Mouse (Mus musculus): ENCODE measurements around the gene Dbndd2.
A peak's percentile ranks its signal among the peaks of the same experiment; 100 is the strongest.

Dbndd2 gene

GRCm38 (mm10) chr2:164500511-164500910 lies 14.6 kb downstream of the Dbndd2 start:
- DNase-seq (ENCODE audit: low spot score in 2 of 2): no peak

- DNase-seq (ENCODE audit: low spot score in 2 of 2): no peak
Measured at GRCm38 (mm10) chr2:164504919-164505318, 19.0 kb downstream of the Dbndd2 start.

GRCm38 (mm10) chr2:164505619-164506347 lies 19.9 kb downstream of the Dbndd2 start:
- DNase-seq (ENCODE audit: low spot score in 2 of 2): no peak

DNA sequence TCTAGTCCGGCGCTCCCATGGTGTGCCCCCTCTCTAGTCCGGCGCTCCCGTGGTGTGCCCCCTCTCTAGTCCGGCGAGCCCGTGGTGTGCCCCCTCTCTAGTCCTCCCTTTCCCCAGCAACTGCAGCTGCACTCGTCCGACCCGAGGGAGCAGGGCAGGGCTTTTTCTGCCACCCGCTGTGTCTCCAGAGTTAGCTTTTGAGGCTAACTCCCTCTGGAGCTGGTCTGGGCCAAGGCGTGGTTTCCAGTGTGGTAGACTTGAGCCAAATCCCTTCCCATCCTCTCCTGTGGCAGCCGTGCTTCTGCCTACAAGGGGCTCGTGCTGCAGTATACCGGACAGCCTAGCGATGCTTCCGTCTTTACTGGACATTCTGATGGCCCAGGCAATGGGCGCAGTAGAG lies 21.9 kb downstream of the Dbndd2 start:
- DNase-seq (ENCODE audit: low spot score in 2 of 2): no peak

DNA sequence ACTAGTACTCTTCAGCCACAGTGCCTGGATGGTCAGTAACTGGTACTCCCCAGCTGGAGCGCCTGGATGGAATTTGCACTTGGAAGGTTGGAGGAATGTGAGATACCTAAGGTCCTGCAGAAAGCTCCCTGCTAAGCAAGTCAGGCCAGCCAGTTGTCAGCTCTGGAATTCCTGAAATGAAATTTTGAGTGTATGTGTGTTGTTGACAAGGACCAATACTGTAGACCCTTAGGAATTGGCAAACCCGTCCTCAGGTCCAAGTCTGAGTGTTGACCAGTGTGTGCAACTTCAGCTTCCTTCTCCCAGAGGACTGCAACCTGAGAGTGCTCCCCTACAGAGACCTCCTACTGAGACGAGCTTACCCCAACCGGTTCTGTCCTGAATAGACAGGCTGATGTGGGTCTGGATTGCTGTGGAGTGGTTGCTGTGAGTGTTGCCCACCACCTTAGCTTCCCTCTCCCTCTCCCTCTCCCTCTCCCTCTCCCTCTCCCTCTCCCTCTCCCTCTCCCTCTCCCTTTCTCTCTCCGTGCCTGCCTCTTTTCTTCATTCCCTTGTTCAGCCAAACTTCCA lies 24.8 kb downstream of the Dbndd2 start:
- no peak for DNase-seq (ENCODE audit: low spot score in 2 of 2)

DNA sequence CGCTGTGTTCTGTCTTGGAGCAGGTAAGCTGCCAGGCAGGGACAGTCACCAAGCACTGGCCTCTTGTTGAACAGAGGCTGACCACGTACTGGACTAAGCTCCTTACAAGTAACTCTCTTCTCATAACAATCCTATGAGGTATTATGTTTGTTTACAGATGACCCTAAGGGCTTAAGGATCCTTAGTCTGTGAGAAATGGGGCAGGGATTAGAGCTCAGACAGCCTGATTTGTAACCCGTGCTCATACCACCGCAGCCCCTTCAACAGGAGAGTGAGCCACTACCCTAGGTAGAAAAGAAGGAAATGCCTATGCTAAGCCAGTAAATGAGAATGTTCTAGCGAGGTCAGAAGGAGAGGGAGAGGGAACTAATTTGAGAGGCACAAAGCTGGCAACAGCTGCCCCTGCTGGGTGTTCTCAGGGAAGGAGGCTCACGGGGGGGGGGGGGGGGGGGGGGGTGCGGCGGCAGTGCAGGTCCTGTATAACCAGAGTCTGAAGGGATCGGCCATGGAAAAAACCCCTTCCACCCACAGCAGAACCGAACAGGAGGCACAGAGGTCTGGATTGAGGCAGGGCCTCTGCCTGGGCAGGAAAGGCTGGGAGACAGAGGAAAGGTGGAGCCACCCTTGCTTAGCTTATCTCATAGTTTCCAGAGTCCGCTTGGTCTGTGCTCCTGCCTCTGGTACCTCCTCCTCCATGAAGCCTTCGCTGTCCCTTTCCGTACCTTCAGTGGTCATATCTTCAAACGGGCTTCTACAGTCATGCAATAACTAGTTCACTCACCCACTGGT lies 26.4 kb downstream of the Dbndd2 start:
- DNase-seq (ENCODE audit: low spot score in 2 of 2): no peak

GRCm38 (mm10) chr2:164513389-164513788 lies 27.5 kb downstream of the Dbndd2 start:
- DNase-seq (ENCODE audit: low spot score in 2 of 2): no peak

GRCm38 (mm10) chr2:164514916-164515315 lies 29.0 kb downstream of the Dbndd2 start:
- DNase-seq (ENCODE audit: low spot score in 2 of 2): no peak

DNA sequence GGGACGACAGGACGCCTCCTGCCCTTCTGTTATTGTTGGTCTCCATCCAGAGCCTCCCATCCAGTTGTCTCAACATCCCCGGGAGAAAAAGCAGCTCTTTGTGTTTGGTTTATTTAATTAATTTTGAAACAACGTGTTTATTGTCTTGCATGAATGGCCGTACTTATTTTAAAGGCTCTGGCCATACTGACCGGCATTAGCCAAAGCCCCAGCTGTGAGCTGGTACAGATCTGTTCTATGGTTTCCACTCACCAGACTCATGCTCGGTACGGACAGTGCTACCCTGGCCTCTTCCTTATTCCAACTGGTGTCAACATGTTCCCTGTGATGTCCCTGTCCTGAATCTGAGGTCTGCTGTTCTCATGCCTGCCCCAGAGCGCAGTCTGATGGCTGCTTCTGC lies 30.0 kb downstream of the Dbndd2 start:
- no peak for DNase-seq (ENCODE audit: low spot score in 2 of 2)

DNA sequence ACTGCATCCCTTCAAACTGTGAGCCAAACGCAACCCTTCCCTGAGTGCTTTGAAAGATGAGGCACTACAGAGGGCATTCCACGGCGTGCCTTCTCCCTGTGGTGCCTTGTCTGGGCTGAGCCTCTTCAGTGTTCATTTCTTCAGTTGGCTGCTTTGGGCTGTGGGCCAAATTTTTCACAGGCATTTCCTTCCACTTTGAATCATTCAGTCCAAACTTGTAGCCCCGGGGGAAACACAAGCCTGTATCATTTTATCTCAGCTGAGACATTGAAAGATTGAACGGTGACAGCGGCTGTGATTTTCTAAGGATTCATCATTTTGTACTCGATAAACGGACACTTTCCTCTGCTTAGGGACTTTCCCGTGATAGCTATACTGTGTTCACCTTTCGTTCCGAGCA lies 30.7 kb downstream of the Dbndd2 start:
- no peak for DNase-seq (ENCODE audit: low spot score in 2 of 2)

DNA sequence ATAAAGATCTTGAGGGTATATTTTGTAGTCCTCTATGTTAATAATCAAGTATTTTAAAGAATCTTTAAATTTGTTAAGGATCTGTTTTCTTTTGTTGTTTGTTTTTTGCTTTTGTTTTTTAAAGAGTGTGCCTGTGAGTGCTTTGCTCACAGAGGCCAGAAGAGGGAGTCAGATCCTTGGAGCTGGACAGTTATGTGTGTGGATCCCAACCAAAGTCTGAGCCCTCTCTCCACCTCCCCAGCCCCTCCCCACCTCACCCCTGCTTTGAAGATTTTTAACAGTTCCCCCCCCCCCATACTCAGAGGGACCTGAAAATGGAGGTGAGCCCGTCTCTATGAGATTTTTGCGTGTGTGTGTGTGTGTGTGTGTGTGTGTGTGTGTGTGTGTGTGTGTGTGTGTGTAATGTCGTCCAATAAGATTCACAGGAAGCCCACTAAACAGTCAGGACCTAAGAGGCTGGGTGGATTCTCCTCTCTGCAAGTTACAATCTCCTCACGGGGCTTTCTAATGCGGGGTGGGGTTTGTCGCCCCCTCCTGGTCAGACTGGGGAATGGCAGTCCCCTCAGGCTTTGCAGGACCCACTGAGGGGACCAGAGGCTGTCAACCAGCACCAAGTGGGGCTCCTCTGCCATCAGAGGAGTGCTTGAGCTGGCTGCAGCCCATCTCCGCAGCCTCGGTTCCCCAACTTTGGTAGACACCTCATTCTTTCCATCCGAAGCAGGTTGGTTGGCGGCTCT lies 31.7 kb downstream of the Dbndd2 start:
- peak in 1 of 2 experiments; percentile 49 for DNase-seq (ENCODE audit: low spot score in 2 of 2)

DNA sequence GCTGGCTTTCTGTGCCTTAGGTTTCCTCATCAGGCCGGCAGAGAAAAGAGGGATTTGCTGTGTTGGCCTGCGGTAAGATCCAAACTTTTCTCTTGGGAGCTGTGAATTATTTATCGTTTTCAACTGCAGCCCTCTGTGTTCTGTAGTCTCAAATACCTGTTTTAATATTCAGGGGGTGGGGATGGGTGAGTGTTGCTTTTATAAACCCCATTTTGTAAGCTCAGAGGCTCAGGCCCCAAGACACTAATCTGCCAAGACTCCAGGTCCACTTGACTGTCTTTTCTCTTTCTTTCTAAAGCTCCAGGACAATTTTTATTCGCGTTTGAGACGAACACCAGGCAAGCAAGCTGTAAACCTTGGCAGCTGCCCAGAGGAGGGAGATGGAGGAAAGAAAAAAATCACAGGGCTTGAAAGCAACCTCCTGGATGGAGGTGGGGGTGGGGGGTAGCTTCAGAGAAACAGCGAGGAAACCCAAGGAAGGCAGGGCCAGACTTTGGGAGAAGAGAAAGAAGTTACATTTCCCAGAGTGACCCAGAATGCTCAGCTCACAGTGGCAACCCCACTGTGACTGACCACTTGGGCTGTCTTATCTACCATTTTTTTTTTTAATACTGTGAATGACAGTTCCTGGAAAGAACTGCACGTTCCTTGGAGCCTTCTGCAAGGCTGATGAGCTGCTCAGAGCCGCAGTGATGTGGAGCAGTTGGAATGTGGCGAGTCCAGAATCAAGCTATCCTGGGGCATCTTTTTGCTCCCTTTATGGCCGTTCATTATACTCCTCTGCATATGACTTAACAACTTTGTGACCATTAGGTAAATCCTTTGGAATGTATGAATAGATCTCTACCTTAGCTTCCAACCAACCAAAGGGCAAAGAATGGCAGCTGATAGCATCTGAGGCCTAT lies 32.6 kb downstream of the Dbndd2 start:
- no peak for DNase-seq (ENCODE audit: low spot score in 2 of 2)

- no peak for DNase-seq (ENCODE audit: low spot score in 2 of 2)
Measured at GRCm38 (mm10) chr2:164519171-164519526, 33.2 kb downstream of the Dbndd2 start.

DNA sequence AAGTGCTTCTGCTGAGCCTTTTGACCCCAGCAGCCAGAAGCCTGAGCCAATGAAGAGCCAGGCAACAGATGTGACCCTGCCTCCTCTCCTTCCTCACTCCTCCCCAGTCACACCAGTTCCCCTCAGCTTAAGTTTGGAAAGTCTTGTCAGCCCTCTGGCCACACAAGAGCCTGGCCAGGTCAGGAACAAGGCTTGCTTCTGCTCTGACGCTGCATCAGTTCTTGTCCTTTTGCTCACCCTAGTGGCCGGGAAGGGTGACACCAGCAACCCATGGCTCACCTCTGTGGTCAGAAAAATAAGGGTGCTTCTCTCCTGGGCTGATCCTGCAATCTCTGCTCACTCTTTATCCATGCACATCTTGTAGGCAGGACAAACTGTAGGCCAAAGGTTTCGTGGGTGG lies 34.9 kb downstream of the Dbndd2 start:
- no peak for DNase-seq (ENCODE audit: low spot score in 2 of 2)

- peak; percentile 21 to 37 for DNase-seq (ENCODE audit: low spot score in 2 of 2)
Measured at GRCm38 (mm10) chr2:164521841-164522240, 35.9 kb downstream of the Dbndd2 start.

- no peak for DNase-seq (ENCODE audit: low spot score in 2 of 2)
Measured at GRCm38 (mm10) chr2:164522280-164522679, 36.4 kb downstream of the Dbndd2 start.

DNA sequence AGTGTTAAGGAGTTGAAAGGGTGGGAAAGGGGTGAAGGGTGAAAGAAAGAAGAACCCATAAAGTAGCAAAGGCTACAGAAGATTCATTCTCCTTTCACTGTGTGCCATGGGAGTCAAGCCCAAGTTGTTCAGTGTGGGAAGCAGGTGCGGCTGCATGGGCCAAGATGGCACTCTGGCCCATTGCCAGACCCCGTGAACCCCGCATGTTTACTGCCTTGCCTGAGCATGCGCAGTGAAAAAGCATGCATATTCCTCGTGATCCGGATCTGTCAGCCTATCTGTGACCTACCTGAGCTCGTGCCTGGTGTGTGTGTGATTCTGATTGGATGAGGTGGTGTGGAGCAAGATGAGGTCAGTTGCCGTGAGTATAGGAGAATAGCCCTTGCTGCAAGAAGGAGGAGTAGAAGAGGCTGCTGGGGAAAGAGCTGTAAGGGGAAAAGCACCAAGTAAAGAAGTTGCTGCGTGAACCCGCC lies 37.4 kb downstream of the Dbndd2 start:
- no peak for DNase-seq (ENCODE audit: low spot score in 2 of 2)

DNA sequence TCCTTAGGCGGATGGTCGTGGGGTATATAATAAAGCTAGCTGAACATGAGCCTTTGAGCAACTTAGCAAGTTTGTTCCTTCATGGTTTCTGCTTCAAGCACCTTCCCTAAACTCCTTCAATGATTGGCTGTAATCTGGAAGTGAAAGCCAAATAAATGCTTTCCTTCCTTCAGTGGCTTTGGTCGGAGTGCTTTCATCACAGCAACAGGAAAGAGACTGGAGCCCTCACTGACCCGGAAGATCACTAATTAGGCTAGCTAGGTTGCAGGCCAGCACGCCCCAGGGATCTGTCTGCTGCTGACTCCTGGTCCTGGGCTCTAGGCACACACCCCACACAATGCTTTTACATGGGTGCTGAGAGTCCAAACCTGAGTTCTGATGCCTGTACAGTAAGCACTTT lies 42.7 kb downstream of the Dbndd2 start:
- DNase-seq (ENCODE audit: low spot score in 2 of 2): no peak

DNA sequence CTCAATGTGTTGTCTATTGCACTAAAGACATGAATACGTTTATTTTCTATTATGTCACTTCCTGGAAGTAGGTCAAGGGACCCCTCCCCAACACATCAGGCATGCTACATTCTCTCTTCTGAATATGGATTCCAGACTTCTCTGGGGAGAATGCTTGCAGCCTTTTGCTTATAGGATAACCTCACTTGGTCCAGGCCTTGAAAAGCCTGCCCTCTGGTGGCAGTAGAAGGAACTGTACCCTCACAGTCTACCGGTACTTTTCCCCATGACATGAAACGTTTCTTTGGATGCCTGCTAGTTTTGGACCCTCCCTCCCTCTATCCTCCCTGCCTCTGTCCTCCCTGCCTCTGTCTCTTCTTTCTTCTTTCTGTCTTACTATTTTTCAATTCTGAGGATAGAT lies 45.3 kb downstream of the Dbndd2 start:
- peak; percentile 76 to 84 for DNase-seq (ENCODE audit: low spot score in 2 of 2)

DNA sequence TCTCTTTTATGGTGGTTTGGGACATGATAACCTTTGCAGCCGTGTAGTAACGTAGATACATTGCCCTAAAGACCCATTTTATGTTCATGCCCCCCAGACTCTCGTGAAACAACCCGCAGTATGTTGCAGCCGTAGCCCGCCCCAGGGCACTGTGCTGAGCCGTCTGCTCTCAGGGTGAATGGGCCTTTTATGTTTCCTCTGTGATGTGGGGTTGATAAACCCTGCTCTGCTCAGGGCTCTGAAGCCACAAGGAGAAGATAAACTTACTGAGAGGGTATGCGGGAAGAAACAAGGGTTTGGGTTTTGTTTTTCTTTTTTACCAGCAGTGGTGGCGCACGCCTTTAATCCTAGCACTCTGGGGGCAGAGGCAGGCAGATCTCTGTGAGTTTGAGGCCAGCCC lies 48.4 kb downstream of the Dbndd2 start:
- no peak for DNase-seq (ENCODE audit: low spot score in 2 of 2)

DNA sequence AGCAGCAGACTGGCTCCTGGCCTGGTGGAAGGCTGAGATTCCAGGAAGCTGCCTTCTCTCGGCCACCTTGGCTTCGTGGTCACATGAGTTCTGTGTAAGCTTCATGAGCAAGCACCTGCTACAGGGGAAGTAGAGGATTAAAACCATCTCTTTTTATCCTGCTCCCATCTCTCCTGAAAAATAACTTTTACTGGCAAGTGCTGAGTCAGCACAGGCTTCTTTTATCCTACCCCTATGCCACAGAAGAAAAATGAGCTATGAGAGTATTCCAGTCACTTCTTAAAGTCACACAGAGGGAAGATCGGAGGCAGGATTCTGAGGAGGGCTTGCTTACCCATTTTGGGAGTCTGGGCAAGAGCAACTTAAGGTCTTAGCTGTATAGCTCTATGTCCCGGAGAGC lies 51.1 kb downstream of the Dbndd2 start:
- DNase-seq (ENCODE audit: low spot score in 2 of 2): no peak
